Mouse (Mus musculus) B cell, adult 67 days (primary cell): ENCODE data around the gene Lrrfip2. TPM values are rescaled to one million over a fixed set of nuclear protein-coding genes. Genes with fewer than 3 reads are reported as not detected.

Source experiments
- total RNA-seq, 2 experiments: library from RNA; stranded (reverse); gene quantifications; 4 replicates each; pipeline ENCODE4 v1.2.4; 2023

Lrrfip2 gene
- total RNA-seq = 10 to 100 TPM; 27.3 to 33.9 TPM

DNA sequence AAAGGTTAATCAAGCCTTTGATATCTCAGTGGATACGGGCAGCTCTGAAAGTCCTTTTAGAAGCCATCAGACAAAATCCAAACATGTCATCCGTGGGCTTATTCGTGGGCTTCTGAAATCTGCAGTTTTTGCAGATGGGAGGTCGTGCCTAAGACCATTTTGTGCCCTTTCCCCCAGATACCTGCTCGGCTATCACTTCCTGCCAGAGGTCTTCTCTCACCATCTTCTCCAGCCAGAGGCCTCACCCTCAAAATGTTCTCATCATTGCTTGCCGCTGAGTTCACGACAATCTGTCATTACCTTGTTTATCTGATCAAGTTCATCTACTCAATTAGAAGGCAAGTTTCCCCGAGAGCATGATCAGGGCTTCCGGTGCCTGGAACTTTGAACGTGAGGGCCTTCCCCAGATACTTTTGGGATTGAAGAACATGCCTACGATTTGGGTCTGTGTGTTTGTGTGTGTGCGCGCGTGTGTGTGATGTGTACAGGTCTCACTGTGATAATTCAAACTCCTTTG, at the start of gene Lrrfip2:
Lrrfip2 (plus strand) TSS at position 467 of the 517 bp plus-strand sequence.

GRCm38 (mm10) chr9:111271434-111272160, 154.2 kb downstream of the Lrrfip2 start, which contains the start of the genes Mlh1 and Epm2aip1:
TSS of gene Mlh1 (minus strand) at chr9:111271791.
TSS of gene Epm2aip1 (plus strand) at chr9:111271929.

Other genes starting within 250 kb of the Lrrfip2 start
- gene Als2cl, start 237.7 kb upstream of the Lrrfip2 start, total RNA-seq = 1 to 10 TPM in 1 of 2 experiments, under 1 TPM in 1; 0.68 to 1.1 TPM
- gene Tmie, start 237.5 kb upstream of the Lrrfip2 start, total RNA-seq = not detected
- not detected for gene Fam240a, start 200.7 kb upstream of the Lrrfip2 start, total RNA-seq
- not detected for gene Tdgf1, start 171.4 kb upstream of the Lrrfip2 start, total RNA-seq
- under 1 TPM in 1 of 2 experiments, not detected in 1; 0.38 TPM for gene Lrrc2, start 166.0 kb upstream of the Lrrfip2 start, total RNA-seq
- gene Rtp3, start 127.0 kb upstream of the Lrrfip2 start, total RNA-seq = not detected
- 1 to 10 TPM; 2.3 to 4.3 TPM for gene Ltf, start 98.3 kb upstream of the Lrrfip2 start, total RNA-seq
- gene Ccrl2, start 60.1 kb upstream of the Lrrfip2 start, total RNA-seq = 1 to 10 TPM; 2.8 to 4.6 TPM
- 10 to 100 TPM; 57.9 to 61.9 TPM for gene Mlh1, start 154.2 kb downstream of the Lrrfip2 start, total RNA-seq
- 10 to 100 TPM; 28.1 to 30.2 TPM for gene Epm2aip1, start 154.3 kb downstream of the Lrrfip2 start, total RNA-seq
- gene Trank1, start 194.1 kb downstream of the Lrrfip2 start, total RNA-seq = not detected